Mouse (Mus musculus): ENCODE results near the gene Hesx1.

- TF ChIP-seq POLR2A (IDR thresholded peaks at IDR 0.05; ENCODE audit: low read depth, low read length) (no peak), CTCF (IDR thresholded peaks at IDR 0.05; ENCODE audit: borderline replicate concordance, insufficient read depth, low read length) (no peak)
Observed at GRCm38 (mm10) chr14:26979808-26980207, 14.4 kb upstream of the Hesx1 start.

Data from embryonic fibroblast, embryonic 13.5 days (primary cell).